Mouse (Mus musculus) frontal cortex, postnatal 14 days (tissue): ENCODE measurements at regions not wholly inside any gene's neighbourhood (a gene's known extent, or its start where the extent isn't known, plus 50 kb on each side); places are given as distances from the start of the nearest gene placed in this dataset.
A peak's percentile ranks its signal among the peaks of the same experiment; 100 is the strongest.

ENCODE experiments used
- DNase-seq, 2 experiments: peaks; one replicate each; pipeline ENCODE4 v3.0.0; 2022; ENCODE audit warnings: low spot score in 2 of 2

- no peak for DNase-seq
These were observed 169.9 kb upstream of the Lef1 start for GRCm38 (mm10) chr3:130940302-130940867.

GRCm38 (mm10) chr3:130936980-130937379 lies 173.3 kb upstream of the Lef1 start:
- DNase-seq, result no peak

GRCm38 (mm10) chr3:130936336-130936735 lies 173.9 kb upstream of the Lef1 start:
- no peak for DNase-seq

- no peak for DNase-seq
These were observed 174.3 kb upstream of the Lef1 start for GRCm38 (mm10) chr3:130935926-130936315.

- DNase-seq, result no peak
These were observed 174.9 kb upstream of the Lef1 start for GRCm38 (mm10) chr3:130935302-130935925.

GRCm38 (mm10) chr3:130932723-130933122 lies 177.5 kb upstream of the Lef1 start:
- no peak for DNase-seq

GRCm38 (mm10) chr3:130932226-130932625 lies 178.0 kb upstream of the Lef1 start:
- no peak for DNase-seq

GRCm38 (mm10) chr3:130925000-130925399 lies 185.3 kb upstream of the Lef1 start:
- DNase-seq, result no peak

- no peak for DNase-seq
These were observed 186.7 kb upstream of the Lef1 start for GRCm38 (mm10) chr3:130923615-130923958.

GRCm38 (mm10) chr3:130922812-130923614 lies 187.3 kb upstream of the Lef1 start:
- no peak for DNase-seq

- DNase-seq, result no peak
These were observed 188.5 kb upstream of the Lef1 start for GRCm38 (mm10) chr3:130921621-130922245.

- DNase-seq, result no peak
These were observed 183.6 kb upstream of the Rpl34 start for GRCm38 (mm10) chr3:130913812-130914211.

- DNase-seq, result no peak
These were observed 174.9 kb upstream of the Rpl34 start for GRCm38 (mm10) chr3:130905101-130905500.

GRCm38 (mm10) chr3:130903329-130903728 lies 173.1 kb upstream of the Rpl34 start:
- DNase-seq, result no peak

- no peak for DNase-seq
These were observed 172.2 kb upstream of the Rpl34 start for GRCm38 (mm10) chr3:130902376-130902775.

- no peak for DNase-seq
These were observed 171.1 kb upstream of the Rpl34 start for GRCm38 (mm10) chr3:130901343-130901742.

- no peak for DNase-seq
These were observed 170.6 kb upstream of the Rpl34 start for GRCm38 (mm10) chr3:130900846-130901245.

- peak in 1 of 2 experiments; percentile 10 for DNase-seq
These were observed 170.0 kb upstream of the Rpl34 start for GRCm38 (mm10) chr3:130900054-130900840.

GRCm38 (mm10) chr3:130894168-130894814 lies 164.1 kb upstream of the Rpl34 start:
- DNase-seq, result no peak

GRCm38 (mm10) chr3:130891310-130891709 lies 161.1 kb upstream of the Rpl34 start:
- DNase-seq, result no peak

GRCm38 (mm10) chr3:130888587-130888986 lies 158.4 kb upstream of the Rpl34 start:
- no peak for DNase-seq
